Mouse (Mus musculus) liver, postnatal 0 days (tissue): ENCODE measurements around the gene Pik3cd. TPM values are rescaled to one million over a fixed set of nuclear protein-coding genes. Genes with fewer than 3 reads are reported as not detected.

Experiments
- ATAC-seq: fragments of 200-750 bp; cut with Nextera tagmentation; 2 replicates; pipeline ENCODE4 v1.8.0; 2017; ENCODE audit warnings: mild to moderate bottlenecking, moderate library complexity
- DNase-seq: peaks from one replicate; pipeline ENCODE4 v3.0.0-alpha.2; 2016
- H3K27ac ChIP-seq: fragments of 300-500 bp; sonication (generic); 2 replicates; pipeline ENCODE4 v1.5.1; 2014; ENCODE audit warnings: antibody characterized with exemption, moderate library complexity, mild to moderate bottlenecking, low read depth
- H3K27me3 ChIP-seq: fragments of 300-500 bp; sonication (generic); 2 replicates; pipeline ENCODE4 v1.6.1; 2014; ENCODE audit warnings: low read length, control low read depth, mixed read lengths; ENCODE audit not compliant: insufficient read depth
- H3K36me3 ChIP-seq: fragments of 300-500 bp; sonication (generic); replicated peaks from 2 replicates; pipeline ENCODE4 v1.6.1; 2014; ENCODE audit warnings: mild to moderate bottlenecking, control low read depth, low read length, moderate library complexity, mixed read lengths; ENCODE audit not compliant: insufficient read depth
- H3K4me1 ChIP-seq: fragments of 300-500 bp; sonication (generic); 2 replicates; pipeline ENCODE4 v1.6.1; 2014; ENCODE audit warnings: antibody characterized with exemption, mild to moderate bottlenecking, control low read depth; ENCODE audit not compliant: insufficient read depth
- H3K4me2 ChIP-seq: fragments of 300-500 bp; sonication (generic); 2 replicates; pipeline ENCODE4 v1.6.1; 2014; ENCODE audit warnings: low read depth, mild to moderate bottlenecking, low read length, moderate library complexity, mixed read lengths
- H3K4me3 ChIP-seq: fragments of 300-500 bp; sonication (generic); 2 replicates; pipeline ENCODE4 v1.5.1; 2014; ENCODE audit warnings: low read depth, low read length
- H3K9ac ChIP-seq: fragments of 300-500 bp; sonication (generic); replicated peaks from 2 replicates; pipeline ENCODE4 v1.6.1; 2014; ENCODE audit warnings: mild to moderate bottlenecking, moderate library complexity
- H3K9me3 ChIP-seq: fragments of 300-500 bp; sonication (generic); 2 replicates; pipeline ENCODE4 v1.6.1; 2016; ENCODE audit warnings: mild to moderate bottlenecking, control low read depth, low read length, mixed read lengths
- CTCF ChIP-seq: sonication (generic); IDR thresholded peaks from 2 replicates; pipeline ENCODE4 v1.5.1; 2016; ENCODE audit warnings: antibody characterized with exemption, low read depth
- EP300 ChIP-seq: IDR thresholded peaks from 2 replicates; pipeline ENCODE4 v1.6.1; 2016; ENCODE audit warnings: antibody characterized with exemption, low read depth, mild to moderate bottlenecking
- WGBS: fragments of 180-500 bp; shearing (Covaris S2); extraction: QIAGEN DNeasy Blood & Tissue Kit; methylation state at CpG from one replicate; pipeline ENCODE4 v1.1.7; 2014; ENCODE audit not compliant: insufficient replicate concordance; 5-methylcytosine and 5-hydroxymethylcytosine counted together
- polyA plus RNA-seq: library from polyadenylated mRNA; unstranded; fragments of >200 nt; fragmentation: Nextera tagmentation; extraction: Ambion mirVana; gene quantifications from 2 replicates; pipeline ENCODE4 v1.2.1, GENCODE M21; 2015

The Pik3cd gene
- polyA plus RNA-seq, 1 experiment from 2014 or later, result 7.8 TPM

DNA sequence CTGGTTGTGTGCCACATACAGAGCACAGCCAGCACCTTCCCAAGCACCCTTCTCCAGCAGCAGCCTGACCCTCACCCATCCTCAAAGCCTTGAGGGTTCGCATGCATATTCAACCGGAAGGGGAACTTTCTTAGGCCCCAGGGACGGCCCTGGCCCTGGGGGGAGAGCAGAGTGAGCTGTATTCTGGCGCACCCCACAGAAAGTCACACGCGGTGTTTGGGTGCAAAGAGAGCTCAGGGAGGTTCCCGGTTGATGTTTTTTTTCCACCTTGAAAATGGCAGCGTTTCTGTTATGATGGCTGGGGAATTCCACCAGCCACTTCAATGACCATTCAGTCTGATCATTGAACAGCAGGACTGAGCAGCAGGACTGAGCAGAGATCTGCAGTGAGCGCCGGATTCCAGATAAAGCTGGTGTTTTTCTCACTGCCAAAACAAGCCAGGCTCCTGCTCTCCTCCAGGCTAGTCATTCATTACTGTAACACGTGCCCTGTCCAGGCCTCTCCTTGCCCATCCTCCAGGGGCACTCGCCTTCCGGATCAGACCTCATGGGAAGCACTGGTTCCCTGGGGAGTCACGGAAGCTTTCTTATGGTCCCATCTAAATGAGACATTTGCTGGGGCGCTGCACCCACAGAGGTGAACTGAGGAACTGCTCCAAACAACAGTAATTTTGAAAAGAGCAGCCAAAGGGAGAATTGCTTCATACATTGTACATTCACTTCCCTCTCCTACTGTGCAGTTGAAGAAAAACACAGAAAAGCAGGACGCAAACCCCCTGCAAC lies 6.0 kb downstream of the Pik3cd start:
- peak overlapping the region; percentile 84 for H3K27ac ChIP-seq
- H3K27me3 ChIP-seq, result no peaks in the 10 kb centered on the region
- ATAC-seq, result peak; percentile 35
- no peak for TF ChIP-seq EP300
- TF ChIP-seq CTCF, result peak; percentile 38; the same call in 1 of the 2 replicates
- peaks cover 14% of the 10 kb centered on the region for H3K4me1 ChIP-seq
- no peaks in the 10 kb centered on the region for H3K36me3 ChIP-seq
- peak overlapping the region; percentile 42 for H3K9ac ChIP-seq
- peak overlapping the region; percentile 75 for H3K4me2 ChIP-seq
- peak overlapping the region; percentile 59 for H3K4me3 ChIP-seq
- no peaks in the 10 kb centered on the region for H3K9me3 ChIP-seq
- peak; percentile 52 for DNase-seq
- 15% methylated on average over 16 of the region's 16 CpGs for WGBS

DNA sequence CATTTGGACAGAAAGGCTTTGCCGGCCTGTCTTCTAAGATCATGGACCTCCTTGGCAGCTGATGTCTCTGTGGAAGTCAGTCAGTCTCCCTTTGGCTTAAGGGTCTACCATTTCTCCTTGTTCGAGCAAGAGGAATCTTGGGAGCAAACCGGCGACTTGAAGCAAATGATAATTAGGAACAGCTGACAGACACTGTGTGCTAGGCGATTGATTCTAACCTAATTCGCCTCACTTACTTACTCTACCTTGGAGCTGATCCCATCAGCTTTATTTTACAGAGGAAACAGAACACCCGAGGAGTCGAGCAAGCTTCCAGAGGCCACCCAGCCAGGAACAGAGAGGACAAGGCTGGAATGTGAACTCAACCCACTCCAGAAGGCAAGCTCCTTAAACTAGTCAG lies 11.0 kb downstream of the Pik3cd start:
- ATAC-seq, result no peak
- Histone ChIP-seq H3K9ac (no peak overlapping the region), H3K27me3 (no peaks in the 10 kb centered on the region), H3K4me3 (no peak overlapping the region), H3K9me3 (no peaks in the 10 kb centered on the region), H3K36me3 (peaks cover 3% of the 10 kb centered on the region; the same call in 1 of the 2 replicates), H3K4me1 (peaks cover 11% of the 10 kb centered on the region), H3K4me2 (no peak overlapping the region), H3K27ac (no peak overlapping the region)
- no peak for DNase-seq
- no peak for TF ChIP-seq EP300
- no peak for TF ChIP-seq CTCF
- 73% methylated on average over 8 of the region's 8 CpGs for WGBS

DNA sequence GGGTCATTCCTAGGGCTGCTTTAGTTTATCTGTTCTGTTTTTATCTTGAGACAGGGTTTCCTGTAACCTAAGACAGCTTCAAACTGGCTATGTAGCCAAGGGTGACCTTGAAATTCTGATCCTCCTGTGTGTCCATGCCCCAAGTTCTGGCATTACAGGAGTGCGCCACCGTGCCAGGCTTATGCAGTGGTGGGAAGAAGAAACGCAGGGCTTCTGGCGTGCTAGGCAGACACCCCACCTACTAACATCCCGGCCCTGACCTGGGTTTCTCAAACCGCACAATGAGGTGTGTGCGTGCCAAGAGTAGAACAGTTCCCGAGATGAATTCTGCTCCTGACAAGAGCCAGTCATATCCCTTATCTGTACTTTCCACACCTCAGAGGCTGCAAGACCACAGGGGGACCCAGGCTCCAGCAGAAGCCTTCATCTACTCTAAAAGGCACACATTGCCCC lies 11.5 kb downstream of the Pik3cd start:
- WGBS, result 51% methylated on average over 8 of the region's 8 CpGs
- ATAC-seq, result peak; percentile 66
- Histone ChIP-seq H3K4me2 (no peak overlapping the region), H3K9me3 (no peaks in the 10 kb centered on the region), H3K27me3 (no peaks in the 10 kb centered on the region), H3K27ac (no peak overlapping the region; the same call in 1 of the 2 replicates), H3K4me3 (no peak overlapping the region), H3K36me3 (peaks cover 3% of the 10 kb centered on the region; the same call in 1 of the 2 replicates), H3K4me1 (peaks cover 6% of the 10 kb centered on the region), H3K9ac (no peak overlapping the region)
- no peak for TF ChIP-seq CTCF
- TF ChIP-seq EP300, result no peak
- DNase-seq, result no peak

DNA sequence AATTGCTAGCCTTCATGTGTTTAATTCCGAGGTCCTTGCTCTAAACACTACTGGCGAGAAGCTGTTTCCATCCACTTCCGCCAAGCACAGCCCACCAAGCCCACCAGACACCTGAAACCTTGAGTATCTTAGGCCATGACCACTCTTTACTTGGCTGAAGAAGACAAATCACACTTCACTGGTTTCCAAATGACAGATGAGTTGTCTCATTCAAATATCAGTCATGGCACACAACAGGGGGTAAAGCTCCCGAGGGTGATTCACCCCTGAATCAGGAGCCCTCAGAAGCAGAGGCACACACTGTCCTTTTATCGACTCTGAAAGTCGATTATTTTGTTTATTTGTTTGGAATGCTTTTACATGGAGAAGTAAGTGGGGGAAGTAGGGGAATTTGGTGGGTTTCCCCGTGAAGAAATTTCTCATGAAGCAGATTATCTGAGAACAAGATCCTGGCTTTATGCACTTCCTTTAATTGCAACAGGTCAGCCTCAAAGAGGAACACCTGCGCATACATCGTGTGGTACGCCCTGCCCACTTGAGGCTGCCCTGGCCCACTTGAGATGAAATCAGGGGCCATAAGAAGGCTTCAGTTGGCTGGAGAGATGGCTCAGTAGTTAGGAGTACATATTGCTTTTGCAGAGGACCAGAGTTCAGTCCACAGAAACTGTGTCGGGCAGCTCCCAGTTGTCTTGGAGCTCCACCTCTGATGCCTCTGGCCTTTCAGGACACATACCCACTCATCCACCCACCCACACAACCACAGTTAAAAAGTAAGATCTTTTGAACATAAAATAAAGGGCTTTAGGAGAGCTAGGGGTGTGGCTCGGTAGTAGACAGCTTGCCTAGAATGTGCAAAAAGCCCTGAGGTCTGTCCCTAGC lies 12.3 kb downstream of the Pik3cd start:
- peaks cover 3% of the 10 kb centered on the region; the same call in 1 of the 2 replicates for H3K36me3 ChIP-seq
- H3K4me1 ChIP-seq, result peaks cover 3% of the 10 kb centered on the region; the same call in 1 of the 2 replicates
- H3K27ac ChIP-seq, result no peak overlapping the region; the same call in 1 of the 2 replicates
- no peak overlapping the region for H3K4me3 ChIP-seq
- no peaks in the 10 kb centered on the region for H3K27me3 ChIP-seq
- no peaks in the 10 kb centered on the region for H3K9me3 ChIP-seq
- DNase-seq (no peak), ATAC-seq (no peak)
- 58% methylated on average over 12 of the region's 12 CpGs for WGBS
- no peak overlapping the region for H3K4me2 ChIP-seq
- no peak for TF ChIP-seq EP300
- no peak for TF ChIP-seq CTCF
- H3K9ac ChIP-seq, result no peak overlapping the region

DNA sequence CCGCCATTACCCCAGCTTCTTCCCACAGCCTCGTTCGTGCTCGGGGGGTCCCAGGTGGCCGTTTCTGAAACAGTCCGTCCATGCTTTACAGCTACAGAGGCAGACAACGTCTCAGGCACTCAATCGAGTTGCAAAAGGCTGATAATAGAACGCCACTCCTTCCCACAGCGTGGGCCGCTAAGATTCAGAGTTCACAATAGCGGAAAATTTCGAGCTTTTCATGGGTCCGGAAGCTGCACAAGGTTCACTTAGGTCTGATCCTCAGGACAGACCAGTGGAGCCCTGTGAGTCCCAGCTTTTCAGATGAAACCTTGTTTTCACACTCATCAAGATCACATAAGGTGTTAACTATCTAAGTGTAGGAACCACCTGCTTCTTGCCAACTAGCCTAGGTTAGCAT lies 13.5 kb downstream of the Pik3cd start:
- H3K9me3 ChIP-seq, result no peaks in the 10 kb centered on the region
- peaks cover 3% of the 10 kb centered on the region; the same call in 1 of the 2 replicates for H3K4me1 ChIP-seq
- peaks cover 3% of the 10 kb centered on the region; the same call in 1 of the 2 replicates for H3K36me3 ChIP-seq
- no peak for TF ChIP-seq EP300
- TF ChIP-seq CTCF, result no peak
- no peak overlapping the region for H3K4me2 ChIP-seq
- WGBS, result 75% methylated on average over 14 of the region's 14 CpGs
- no peak overlapping the region for H3K9ac ChIP-seq
- no peaks in the 10 kb centered on the region for H3K27me3 ChIP-seq
- DNase-seq (no peak), ATAC-seq (no peak)
- no peak overlapping the region for H3K4me3 ChIP-seq
- no peak overlapping the region for H3K27ac ChIP-seq
